Mouse (Mus musculus): Measurements from ENCODE around the gene Rai1.

DNA sequence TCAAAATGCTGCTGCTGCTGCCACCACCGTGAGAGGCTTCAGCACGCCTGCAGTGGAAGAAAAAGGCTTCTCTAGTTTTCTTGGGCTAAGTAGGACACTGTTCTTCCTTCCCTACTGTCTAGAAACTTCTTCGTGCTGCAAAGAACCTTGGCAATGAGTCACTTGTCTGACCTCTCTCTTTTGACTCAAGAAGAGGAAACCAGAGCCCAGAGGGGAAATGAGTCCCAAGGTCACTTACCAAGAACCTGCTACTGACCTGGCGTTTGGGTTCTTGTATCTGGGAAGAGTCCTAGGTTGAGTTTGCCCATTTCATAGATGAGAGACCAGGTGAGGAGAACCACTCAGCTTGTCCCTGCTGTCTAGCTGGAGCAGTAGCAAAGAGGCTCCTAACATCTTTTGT lies 38.3 kb downstream of the Rai1 start:
- TF ChIP-seq CTCF (IDR thresholded peaks at IDR 0.05 in 2 of 3, conservative IDR thresholded peaks at IDR 0.05 in 1 of 3; ENCODE audit: control insufficient read depth in 1 of 3, insufficient read depth in 1 of 3, low read depth in 2 of 3, low read length in 3 of 3, poor library complexity in 1 of 3, severe bottlenecking in 1 of 3): no peak
- TF ChIP-seq MAZ (IDR thresholded peaks at IDR 0.05; ENCODE audit: low read depth, low read length): no peak
- no peak for TF ChIP-seq GABPA (IDR thresholded peaks at IDR 0.05; ENCODE audit: low read depth, low read length)
- TF ChIP-seq POLR2A (IDR thresholded peaks at IDR 0.05; ENCODE audit: control insufficient read depth in 1 of 2, insufficient read depth in 1 of 2, low read depth in 1 of 2, low read length in 2 of 2, poor library complexity in 1 of 2): no peak
- TF ChIP-seq EP300 (IDR thresholded peaks at IDR 0.05; ENCODE audit: low read depth in 1 of 2, low read length in 2 of 2): no peak
- TF ChIP-seq RCOR1 (IDR thresholded peaks at IDR 0.05; ENCODE audit: low read depth, low read length): no peak
- no peak for TF ChIP-seq ZC3H11A (IDR thresholded peaks at IDR 0.05; ENCODE audit: low read depth, low read length)
- TF ChIP-seq USF1 (IDR thresholded peaks at IDR 0.05; ENCODE audit: low read depth, low read length): no peak
- no peak for TF ChIP-seq BHLHE40 (IDR thresholded peaks at IDR 0.05; ENCODE audit: borderline replicate concordance, low read depth, low read length)
- no peak for TF ChIP-seq MAFK (IDR thresholded peaks at IDR 0.05; ENCODE audit: borderline replicate concordance, low read depth, low read length)
- no peak for TF ChIP-seq CHD1 (IDR thresholded peaks at IDR 0.05; ENCODE audit: low read depth, low read length)

Data from MEL (cell line).